17 mouse cellular contexts compared by ENCODE assay signal in genomic region chr1:137643508-137643907, GRCm38 (mm10).
A peak's percentile ranks its signal among the peaks of the same experiment; 100 is the strongest.
DNase-seq lines count a peak whose midpoint lies in the region; ATAC-seq lines count a peak whose summit lies in the region.
"Had no signal": no experiment of that assay in that cellular context is flagged by ENCODE, and none has a peak within 500 bp of the region (broad histone marks: within the 10 kb centered on the region; RNA-seq: fewer than 3 reads in every experiment).

No protein-coding gene starts in this region.

- no peak for DNase-seq in hindbrain, embryonic 10.5 days (ENCODE audit: low spot score)
- peak; percentile 70 for DNase-seq in midbrain, embryonic 14.5 days
- DNase-seq in midbrain, embryonic 10.5 days (ENCODE audit: low spot score) = no peak
- no peak for DNase-seq in thymus, postnatal 4 days
- DNase-seq: adrenal gland, adult 8-10 months; cerebellum, adult 11-12 months; cerebellum, postnatal 25 days; embryo, embryonic 11 days; gastrocnemius, adult 2 months; kidney, adult 9 months; kidney, postnatal 25 days; lung, postnatal 10 days had no signal

- ATAC-seq in hindbrain, embryonic 13.5 days (ENCODE audit: low FRiP score) = 0 out of 2 replicates have a peak, but pooled peaks have one; percentile 52
- peak; percentile 27; the same call in 1 of the 2 replicates for ATAC-seq in midbrain, embryonic 14.5 days (ENCODE audit: low FRiP score, low TSS enrichment)
- peak; percentile 65; the same call in 1 of the 2 replicates for ATAC-seq in hindbrain, embryonic 16.5 days
- peak; percentile 59; the same call in 1 of the 2 replicates for ATAC-seq in neural tube, embryonic 15.5 days (ENCODE audit: low FRiP score)

- no peak overlapping the region for H3K4me2 ChIP-seq in hindbrain, embryonic 13.5 days
- no peak overlapping the region for H3K4me2 ChIP-seq in midbrain, embryonic 14.5 days (ENCODE audit: low read length)
- H3K4me2 ChIP-seq in hindbrain, embryonic 16.5 days (ENCODE audit: low read length) = no peak overlapping the region
- H3K4me2 ChIP-seq in neural tube, embryonic 15.5 days = no peak overlapping the region
- H3K4me2 ChIP-seq: limb, embryonic 15.5 days had no signal

- WGBS in hindbrain, embryonic 13.5 days = 65% methylated on average over 1 of the region's 1 CpGs
- WGBS in hindbrain, embryonic 10.5 days = 89% methylated on average over 1 of the region's 1 CpGs
- WGBS in midbrain, embryonic 14.5 days = 74% methylated on average over 1 of the region's 1 CpGs
- 90% methylated on average over 1 of the region's 1 CpGs for WGBS in midbrain, embryonic 10.5 days
- WGBS in hindbrain, embryonic 16.5 days = 60% methylated on average over 1 of the region's 1 CpGs
- WGBS in neural tube, embryonic 15.5 days = 56% methylated on average over 1 of the region's 1 CpGs

- no peak overlapping the region for H3K9ac ChIP-seq in hindbrain, embryonic 13.5 days
- no peak overlapping the region for H3K9ac ChIP-seq in midbrain, embryonic 14.5 days (replicated peaks; ENCODE audit: low read length)
- no peak overlapping the region for H3K9ac ChIP-seq in hindbrain, embryonic 16.5 days (ENCODE audit: low read depth, low read length)
- no peak overlapping the region for H3K9ac ChIP-seq in neural tube, embryonic 15.5 days (replicated peaks)
- H3K9ac ChIP-seq: limb, embryonic 15.5 days had no signal

- no peak overlapping the region for H3K4me3 ChIP-seq in hindbrain, embryonic 13.5 days
- H3K4me3 ChIP-seq in hindbrain, embryonic 10.5 days = no peak overlapping the region
- H3K4me3 ChIP-seq in midbrain, embryonic 14.5 days (replicated peaks; ENCODE audit: low read depth, low read length) = no peak overlapping the region
- H3K4me3 ChIP-seq in midbrain, embryonic 10.5 days = no peak overlapping the region
- no peak overlapping the region for H3K4me3 ChIP-seq in hindbrain, embryonic 16.5 days (ENCODE audit: low read length)
- no peak overlapping the region for H3K4me3 ChIP-seq in neural tube, embryonic 15.5 days (replicated peaks)
- H3K4me3 ChIP-seq: gastrocnemius, adult 2 months; heart, embryonic 10.5 days; limb, embryonic 15.5 days had no signal

- H3K27me3 ChIP-seq in hindbrain, embryonic 13.5 days = no peaks in the 10 kb centered on the region
- H3K27me3 ChIP-seq in hindbrain, embryonic 10.5 days (ENCODE audit: insufficient read depth, poor library complexity, severe bottlenecking) = no peaks in the 10 kb centered on the region
- H3K27me3 ChIP-seq in midbrain, embryonic 14.5 days (ENCODE audit: control insufficient read depth, insufficient read depth, low read length) = no peaks in the 10 kb centered on the region
- no peaks in the 10 kb centered on the region for H3K27me3 ChIP-seq in midbrain, embryonic 10.5 days (ENCODE audit: low read depth, poor library complexity, severe bottlenecking)
- no peaks in the 10 kb centered on the region for H3K27me3 ChIP-seq in hindbrain, embryonic 16.5 days (replicated peaks; ENCODE audit: control insufficient read depth, insufficient read depth, low read length)
- no peaks in the 10 kb centered on the region for H3K27me3 ChIP-seq in neural tube, embryonic 15.5 days (replicated peaks)
- H3K27me3 ChIP-seq: limb, embryonic 15.5 days had no signal

- H3K36me3 ChIP-seq in hindbrain, embryonic 13.5 days = no peaks in the 10 kb centered on the region
- no peaks in the 10 kb centered on the region for H3K36me3 ChIP-seq in hindbrain, embryonic 10.5 days
- no peaks in the 10 kb centered on the region for H3K36me3 ChIP-seq in midbrain, embryonic 14.5 days (ENCODE audit: control insufficient read depth, insufficient read depth, low read length)
- H3K36me3 ChIP-seq in midbrain, embryonic 10.5 days = no peaks in the 10 kb centered on the region
- H3K36me3 ChIP-seq in hindbrain, embryonic 16.5 days (ENCODE audit: control insufficient read depth, insufficient read depth, low read length) = no peaks in the 10 kb centered on the region
- H3K36me3 ChIP-seq in neural tube, embryonic 15.5 days = no peaks in the 10 kb centered on the region
- H3K36me3 ChIP-seq: heart, embryonic 10.5 days; limb, embryonic 15.5 days had no signal

- no peaks in the 10 kb centered on the region for H3K9me3 ChIP-seq in hindbrain, embryonic 13.5 days
- H3K9me3 ChIP-seq in hindbrain, embryonic 10.5 days = no peaks in the 10 kb centered on the region
- H3K9me3 ChIP-seq in midbrain, embryonic 14.5 days (ENCODE audit: control insufficient read depth, low read length) = no peaks in the 10 kb centered on the region
- no peaks in the 10 kb centered on the region for H3K9me3 ChIP-seq in midbrain, embryonic 10.5 days (replicated peaks)
- H3K9me3 ChIP-seq in hindbrain, embryonic 16.5 days (ENCODE audit: control insufficient read depth, low read length) = no peaks in the 10 kb centered on the region
- no peaks in the 10 kb centered on the region for H3K9me3 ChIP-seq in neural tube, embryonic 15.5 days (replicated peaks)
- H3K9me3 ChIP-seq: heart, embryonic 10.5 days; limb, embryonic 15.5 days had no signal

- 0 out of 2 replicates have a peak overlapping the region, but pooled peaks have one; percentile 12 for H3K27ac ChIP-seq in hindbrain, embryonic 13.5 days
- no peak overlapping the region for H3K27ac ChIP-seq in hindbrain, embryonic 10.5 days
- H3K27ac ChIP-seq in midbrain, embryonic 14.5 days (replicated peaks; ENCODE audit: low read depth, low read length) = no peak overlapping the region
- no peak overlapping the region for H3K27ac ChIP-seq in midbrain, embryonic 10.5 days (replicated peaks)
- no peak overlapping the region for H3K27ac ChIP-seq in hindbrain, embryonic 16.5 days (ENCODE audit: low read depth, low read length)
- H3K27ac ChIP-seq in neural tube, embryonic 15.5 days (replicated peaks) = no peak overlapping the region
- H3K27ac ChIP-seq: gastrocnemius, adult 2 months; heart, embryonic 10.5 days; limb, embryonic 15.5 days had no signal

- H3K4me1 ChIP-seq in hindbrain, embryonic 13.5 days (replicated peaks) = no peaks in the 10 kb centered on the region; the same call in 1 of the 2 replicates
- peaks cover 17% of the 10 kb centered on the region; the same call in 1 of the 2 replicates for H3K4me1 ChIP-seq in hindbrain, embryonic 10.5 days (replicated peaks)
- H3K4me1 ChIP-seq in midbrain, embryonic 14.5 days (ENCODE audit: control insufficient read depth, insufficient read depth, low read length) = no peaks in the 10 kb centered on the region
- peaks cover 23% of the 10 kb centered on the region for H3K4me1 ChIP-seq in midbrain, embryonic 10.5 days
- no peaks in the 10 kb centered on the region for H3K4me1 ChIP-seq in hindbrain, embryonic 16.5 days (ENCODE audit: control insufficient read depth, insufficient read depth, low read depth, low read length)
- H3K4me1 ChIP-seq in neural tube, embryonic 15.5 days = peaks cover 9% of the 10 kb centered on the region; the same call in 1 of the 2 replicates
- H3K4me1 ChIP-seq: heart, embryonic 10.5 days had no signal
